ENCODE assay signal across 7 mouse cellular contexts in genomic region chr4:150544652-150545258, GRCm38 (mm10).
DNase-seq lines count a peak whose midpoint lies in the region; ATAC-seq and TF ChIP-seq lines count a peak whose summit lies in the region.

No protein-coding gene starts in this region.

- H3K4me3 ChIP-seq in hindbrain, embryonic 14.5 days (replicated peaks; ENCODE audit: low read length): no peak overlapping the region
- H3K4me3 ChIP-seq in liver, embryonic 14.5 days (ENCODE audit: insufficient read depth in 1 of 2, low read depth in 2 of 2, low read length in 2 of 2): no peak overlapping the region

- TF ChIP-seq CTCF in liver, embryonic 14.5 days (IDR thresholded peaks at IDR 0.05; ENCODE audit: low read depth): no peak

- 0 out of 2 replicates have a peak overlapping the region, but pooled peaks have one; percentile 3 for H3K27ac ChIP-seq in hindbrain, embryonic 14.5 days
- peak overlapping the region; percentile 26 for H3K27ac ChIP-seq in liver, embryonic 14.5 days

- TF ChIP-seq EP300 in liver, embryonic 14.5 days (IDR thresholded peaks at IDR 0.05; ENCODE audit: low read depth): no peak

- no peaks in the 10 kb centered on the region for H3K27me3 ChIP-seq in hindbrain, embryonic 14.5 days (ENCODE audit: control insufficient read depth, insufficient read depth, low read length)
- no peaks in the 10 kb centered on the region for H3K27me3 ChIP-seq in liver, embryonic 14.5 days (ENCODE audit: control insufficient read depth, insufficient read depth, low read length)

- peaks cover 14% of the 10 kb centered on the region for H3K36me3 ChIP-seq in hindbrain, embryonic 14.5 days (replicated peaks; ENCODE audit: control insufficient read depth, insufficient read depth)
- H3K36me3 ChIP-seq in liver, embryonic 14.5 days (replicated peaks; ENCODE audit: control insufficient read depth, insufficient read depth, low read depth): no peaks in the 10 kb centered on the region; the same call in 1 of the 2 replicates

- peaks cover 7% of the 10 kb centered on the region; the same call in 1 of the 2 replicates for H3K4me1 ChIP-seq in hindbrain, embryonic 14.5 days (replicated peaks; ENCODE audit: control insufficient read depth, insufficient read depth, low read length)
- H3K4me1 ChIP-seq in liver, embryonic 14.5 days (replicated peaks; ENCODE audit: control insufficient read depth in 2 of 2, insufficient read depth in 2 of 2, low read length in 1 of 2): peaks cover 5 to 9% of the 10 kb centered on the region in 2 experiments

- peak; percentile 89 for DNase-seq in A20 (ENCODE audit: low read depth, low spot score)
- peak; percentile 90 for DNase-seq in CD4-positive, CD25-positive, alpha-beta regulatory T cell, adult 2 months (ENCODE audit: low read depth, low spot score)
- peak; percentile 80 for DNase-seq in c-Kit-positive CD71-negative TER-119-negative erythroid progenitor cells, embryonic 14.5 days (ENCODE audit: low read depth)
- no peak for DNase-seq in hindbrain, embryonic 14.5 days (ENCODE audit: low spot score)
- DNase-seq in liver, embryonic 14.5 days (ENCODE audit: low read depth in 3 of 3, low spot score in 3 of 3): peak in 2 of 3 experiments; percentile 45 to 50
- DNase-seq in ovary, postnatal 36 days (ENCODE audit: low spot score): peak; percentile 22
- DNase-seq in cerebellum, adult 9-10 months: no peak

- H3K4me2 ChIP-seq in hindbrain, embryonic 14.5 days (replicated peaks): no peak overlapping the region
- peak overlapping the region; percentile 55 for H3K4me2 ChIP-seq in liver, embryonic 14.5 days (ENCODE audit: low read depth)

- 88% methylated on average over 10 of the region's 10 CpGs for WGBS in hindbrain, embryonic 14.5 days
- WGBS in liver, embryonic 14.5 days (ENCODE audit: insufficient replicate concordance): 14% methylated on average over 10 of the region's 10 CpGs

- ATAC-seq in hindbrain, embryonic 14.5 days (ENCODE audit: low FRiP score): no peak
- ATAC-seq in liver, embryonic 14.5 days (ENCODE audit: insufficient read depth): peak; percentile 81

- H3K9ac ChIP-seq in hindbrain, embryonic 14.5 days: no peak overlapping the region
- peak overlapping the region; percentile 36 for H3K9ac ChIP-seq in liver, embryonic 14.5 days (replicated peaks)

- H3K9me3 ChIP-seq in hindbrain, embryonic 14.5 days (ENCODE audit: control insufficient read depth, low read length): no peaks in the 10 kb centered on the region
- H3K9me3 ChIP-seq in liver, embryonic 14.5 days (ENCODE audit: control insufficient read depth, low read length): no peaks in the 10 kb centered on the region

Comparison
In these comparisons a context has a peak if more than half of its experiments do, and no peak if none do; other contexts are left out.
1. DNase-seq: peak in A20 (single experiment), CD4-positive, CD25-positive, alpha-beta regulatory T cell, adult 2 months (single experiment), c-Kit-positive CD71-negative TER-119-negative erythroid progenitor cells, embryonic 14.5 days (single experiment), liver, embryonic 14.5 days (2 of 3) and ovary, postnatal 36 days (single experiment); none in hindbrain, embryonic 14.5 days (single experiment) and cerebellum, adult 9-10 months (single experiment).